ENCODE assay signal across 14 mouse cellular contexts in the genomic region with DNA sequence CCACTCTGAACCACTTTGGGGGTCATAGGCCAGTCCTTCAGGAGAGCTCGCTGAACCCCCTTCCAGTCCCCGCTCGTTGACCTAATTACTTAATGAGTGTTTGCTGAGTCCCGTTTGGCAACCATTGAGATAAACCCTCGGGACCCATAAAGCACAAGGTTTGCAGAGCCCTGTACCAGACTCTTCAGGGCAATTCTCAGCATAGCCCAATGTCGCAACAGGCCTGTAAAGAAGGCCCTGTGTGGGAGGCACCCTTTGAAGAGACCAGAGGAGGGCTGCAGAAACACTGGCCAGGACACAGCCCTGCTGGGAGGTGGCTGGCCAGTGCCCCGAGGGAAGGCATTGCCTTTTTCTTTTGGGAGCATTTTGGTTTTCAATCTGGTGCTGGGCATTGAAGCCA. TPM values are rescaled to one million over a fixed set of nuclear protein-coding genes. Genes with fewer than 3 reads are reported as not detected.
A peak's percentile ranks its signal among the peaks of the same experiment; 100 is the strongest.
DNase-seq lines count a peak whose midpoint lies in the region; ATAC-seq and TF ChIP-seq lines count a peak whose summit lies in the region.
"Had no signal": no experiment of that assay in that cellular context is flagged by ENCODE, and none has a peak within 500 bp of the region (broad histone marks: within the 10 kb centered on the region; RNA-seq: fewer than 3 reads in every experiment).

No protein-coding gene starts in this region.

- no peaks in the 10 kb centered on the region for H3K27me3 ChIP-seq in heart, embryonic 12.5 days (replicated peaks)
- no peaks in the 10 kb centered on the region for H3K27me3 ChIP-seq in lung, embryonic 16.5 days (ENCODE audit: control insufficient read depth, insufficient read depth, low read depth, low read length)
- H3K27me3 ChIP-seq: hindbrain, embryonic 12.5 days; liver, embryonic 13.5 days had no signal

- no peak for ATAC-seq in heart, embryonic 12.5 days (ENCODE audit: insufficient number of reproducible peaks, low FRiP score)
- ATAC-seq in lung, embryonic 16.5 days (ENCODE audit: low read depth), result peak; percentile 62
- ATAC-seq: forebrain, embryonic 14.5 days had no signal

- peak; percentile 96 for DNase-seq in heart, adult 11 months
- no peak for DNase-seq in lung, adult 2 months
- peak; percentile 38 for DNase-seq in gonadal fat pad, adult 2 months (ENCODE audit: low read depth)
- DNase-seq in skeletal muscle tissue, adult 2 months (ENCODE audit: low read depth, low spot score), result peak; percentile 55
- DNase-seq in layer of hippocampus, adult 9-11 months, result no peak
- no peak for DNase-seq in heart, postnatal 14 days
- DNase-seq: cerebellum, adult 2 months; liver, embryonic 13.5 days had no signal

- H3K4me2 ChIP-seq in heart, embryonic 12.5 days, result no peak overlapping the region
- no peak overlapping the region for H3K4me2 ChIP-seq in lung, embryonic 16.5 days (ENCODE audit: low read depth, low read length)
- H3K4me2 ChIP-seq: hindbrain, embryonic 12.5 days; liver, embryonic 13.5 days had no signal

- no peak for TF ChIP-seq POLR2A in lung, adult 2 months (IDR thresholded peaks at IDR 0.05; ENCODE audit: borderline replicate concordance, extremely low read depth, low read depth, low read length)

- WGBS in heart, embryonic 12.5 days, result 71% methylated on average over 7 of the region's 7 CpGs
- 39% methylated on average over 7 of the region's 7 CpGs for WGBS in lung, embryonic 16.5 days
- WGBS in lung, adult 2 months, result 49% methylated on average over 7 of the region's 7 CpGs

- peaks cover 8% of the 10 kb centered on the region; the same call in 1 of the 2 replicates for H3K9me3 ChIP-seq in heart, embryonic 12.5 days (replicated peaks)
- no peaks in the 10 kb centered on the region; the same call in 1 of the 2 replicates for H3K9me3 ChIP-seq in lung, embryonic 16.5 days (ENCODE audit: control insufficient read depth, low read length)
- H3K9me3 ChIP-seq: heart, embryonic 10.5 days had no signal

- TF ChIP-seq CTCF in lung, adult 2 months (IDR thresholded peaks at IDR 0.05; ENCODE audit: insufficient read depth, low read length), result no peak

- no peak overlapping the region for H3K27ac ChIP-seq in heart, embryonic 12.5 days (ENCODE audit: poor library complexity, severe bottlenecking)
- H3K27ac ChIP-seq in lung, embryonic 16.5 days (ENCODE audit: low read length), result no peak overlapping the region
- H3K27ac ChIP-seq: heart, embryonic 10.5 days; hindbrain, embryonic 12.5 days; liver, embryonic 13.5 days; midbrain, embryonic 10.5 days had no signal

- H3K4me3 ChIP-seq in heart, embryonic 12.5 days, result no peak overlapping the region
- H3K4me3 ChIP-seq in lung, embryonic 16.5 days (ENCODE audit: low read length), result no peak overlapping the region
- no peak overlapping the region for H3K4me3 ChIP-seq in lung, adult 2 months (replicated peaks; ENCODE audit: extremely low read depth, low read depth, low read length)
- H3K4me3 ChIP-seq: heart, embryonic 10.5 days; hindbrain, embryonic 12.5 days; liver, embryonic 13.5 days; midbrain, embryonic 10.5 days had no signal

- intact Hi-C loops in heart, postnatal 14 days (cut with DNase I), result no loop called here

- no peaks in the 10 kb centered on the region for H3K4me1 ChIP-seq in heart, embryonic 12.5 days (replicated peaks)
- H3K4me1 ChIP-seq in lung, embryonic 16.5 days (replicated peaks; ENCODE audit: control insufficient read depth, insufficient read depth, low read length), result no peaks in the 10 kb centered on the region
- H3K4me1 ChIP-seq in lung, adult 2 months (ENCODE audit: control insufficient read depth, insufficient read depth, low read length), result peaks cover 2% of the 10 kb centered on the region; the same call in 1 of the 2 replicates
- H3K4me1 ChIP-seq: heart, embryonic 10.5 days; liver, embryonic 13.5 days; midbrain, embryonic 10.5 days had no signal

- no peak overlapping the region for H3K9ac ChIP-seq in heart, embryonic 12.5 days
- H3K9ac ChIP-seq in lung, embryonic 16.5 days (ENCODE audit: low read length), result no peak overlapping the region
- H3K9ac ChIP-seq: hindbrain, embryonic 12.5 days; liver, embryonic 13.5 days had no signal

- peaks cover 16% of the 10 kb centered on the region for H3K36me3 ChIP-seq in heart, embryonic 12.5 days
- peaks cover 28% of the 10 kb centered on the region for H3K36me3 ChIP-seq in lung, embryonic 16.5 days (ENCODE audit: control insufficient read depth, insufficient read depth, low read length)

RNA-seq across cellular contexts. Expression of a gene that starts 14.3 kb away (rescaled TPM):
- 9.6 and 10.1 TPM in 2 replicates for polyA plus RNA-seq in heart, embryonic 12.5 days (2016; fragmentation: Nextera tagmentation; extraction: Ambion mirVana)
- polyA plus RNA-seq in lung, embryonic 16.5 days (2015; fragmentation: Nextera tagmentation; extraction: Ambion mirVana), result 43.7 and 46.9 TPM in 2 replicates
- polyA plus RNA-seq in lung, adult 2 months (2012; rRNA removed), result 5.5 and 11.4 TPM in 2 replicates
- 4.9 and 5.7 TPM in 2 replicates for polyA plus RNA-seq in gonadal fat pad, adult 2 months (2012; rRNA removed)
- 1 to 10 TPM; 2.8 to 4.7 TPM for total RNA-seq in heart, postnatal 14 days (2021)

Comparison
In these comparisons a context has a peak if more than half of its experiments do, and no peak if none do; other contexts are left out.
1. DNase-seq: peak in heart, adult 11 months (single experiment), gonadal fat pad, adult 2 months (single experiment) and skeletal muscle tissue, adult 2 months (single experiment); none in lung, adult 2 months (single experiment), layer of hippocampus, adult 9-11 months (single experiment) and heart, postnatal 14 days (0 of 2).